Mouse (Mus musculus): ENCODE results near the gene Sh3gl1. TPM values are rescaled to one million over a fixed set of nuclear protein-coding genes. Genes with fewer than 3 reads are reported as not detected.
A peak's percentile ranks its signal among the peaks of the same experiment; 100 is the strongest.

Gene Sh3gl1
- polyA plus RNA-seq, 1 experiment: 78.2 TPM

GRCm38 (mm10) chr17:56034040-56034725 is 2.3 kb downstream of the Sh3gl1 start:
- Histone ChIP-seq H3K4me3 (ENCODE audit: low read depth, low read length) (peak overlapping the region; percentile 34; the same call in 1 of the 2 replicates), H3K27ac (ENCODE audit: insufficient read depth, low read depth, low read length) (peak overlapping the region; percentile 57; the same call in 1 of the 2 replicates), H3K27me3 (ENCODE audit: control insufficient read depth, insufficient read depth, low read length) (no peaks in the 10 kb centered on the region), H3K4me1 (ENCODE audit: control insufficient read depth, insufficient read depth, insufficient read length, low read length) (peaks cover 27% of the 10 kb centered on the region), H3K36me3 (ENCODE audit: control insufficient read depth, insufficient read depth, low read length) (peaks cover 10% of the 10 kb centered on the region)
- TF ChIP-seq POLR2A (IDR thresholded peaks at IDR 0.05; ENCODE audit: low read depth, low read length) (no peak), CTCF (IDR thresholded peaks at IDR 0.05; ENCODE audit: extremely low read depth, insufficient read length, insufficient replicate concordance, low read depth, low read length) (no peak)
- WGBS: 66% methylated on average over 7 of the region's 7 CpGs

GRCm38 (mm10) chr17:56032831-56033230 is 3.6 kb downstream of the Sh3gl1 start:
- Histone ChIP-seq H3K27me3 (ENCODE audit: control insufficient read depth, insufficient read depth, low read length) (no peaks in the 10 kb centered on the region), H3K4me1 (ENCODE audit: control insufficient read depth, insufficient read depth, insufficient read length, low read length) (peaks cover 27% of the 10 kb centered on the region), H3K36me3 (ENCODE audit: control insufficient read depth, insufficient read depth, low read length) (peaks cover 13% of the 10 kb centered on the region), H3K27ac (ENCODE audit: insufficient read depth, low read depth, low read length) (peak overlapping the region; percentile 81), H3K4me3 (ENCODE audit: low read depth, low read length) (no peak overlapping the region)
- TF ChIP-seq POLR2A (IDR thresholded peaks at IDR 0.05; ENCODE audit: low read depth, low read length) (no peak), CTCF (IDR thresholded peaks at IDR 0.05; ENCODE audit: extremely low read depth, insufficient read length, insufficient replicate concordance, low read depth, low read length) (no peak)
- 46% methylated on average over 7 of the region's 7 CpGs for WGBS

DNA sequence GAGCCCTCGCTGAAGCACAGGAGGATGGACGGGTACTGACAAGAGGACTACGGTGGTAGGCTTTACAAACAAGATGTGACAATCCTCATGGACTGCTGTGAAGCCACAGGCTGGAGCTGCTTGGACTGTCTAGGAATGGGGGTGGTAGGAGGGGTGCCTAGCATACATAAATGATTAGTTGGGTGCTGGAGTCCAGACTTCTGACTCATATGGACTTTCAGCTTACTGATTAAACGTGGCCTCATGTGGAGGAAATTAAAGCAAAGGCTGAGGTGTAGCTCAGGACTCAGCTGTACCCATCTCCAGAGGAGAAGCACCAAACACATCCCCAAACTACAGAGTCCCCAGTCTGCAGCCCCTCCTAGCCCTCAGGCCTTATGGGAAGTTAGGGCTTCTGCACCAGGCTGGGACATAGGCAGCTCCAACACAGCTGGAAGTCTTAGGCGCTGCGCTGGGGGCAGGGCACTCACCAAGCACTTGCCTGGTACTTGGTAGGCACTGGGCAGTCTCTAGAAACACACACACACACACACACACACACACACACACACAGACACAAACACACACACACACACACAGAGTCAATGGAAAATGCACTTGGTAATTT is 4.2 kb downstream of the Sh3gl1 start:
- Histone ChIP-seq H3K4me3 (ENCODE audit: low read depth, low read length) (0 out of 2 replicates have a peak overlapping the region, but pooled peaks have one; percentile 23), H3K27ac (ENCODE audit: insufficient read depth, low read depth, low read length) (peak overlapping the region; percentile 81), H3K27me3 (ENCODE audit: control insufficient read depth, insufficient read depth, low read length) (no peaks in the 10 kb centered on the region), H3K36me3 (ENCODE audit: control insufficient read depth, insufficient read depth, low read length) (peaks cover 13% of the 10 kb centered on the region), H3K4me1 (ENCODE audit: control insufficient read depth, insufficient read depth, insufficient read length, low read length) (peaks cover 27% of the 10 kb centered on the region)
- TF ChIP-seq POLR2A (IDR thresholded peaks at IDR 0.05; ENCODE audit: low read depth, low read length): no peak
- TF ChIP-seq CTCF (IDR thresholded peaks at IDR 0.05; ENCODE audit: extremely low read depth, insufficient read length, insufficient replicate concordance, low read depth, low read length): no peak
- 37% methylated on average over 6 of the region's 6 CpGs for WGBS

GRCm38 (mm10) chr17:56031431-56031830 is 5.0 kb downstream of the Sh3gl1 start:
- H3K4me1 ChIP-seq (ENCODE audit: control insufficient read depth, insufficient read depth, insufficient read length, low read length): peaks cover 25% of the 10 kb centered on the region
- no peaks in the 10 kb centered on the region for H3K27me3 ChIP-seq (ENCODE audit: control insufficient read depth, insufficient read depth, low read length)
- H3K4me3 ChIP-seq (ENCODE audit: low read depth, low read length): no peak overlapping the region
- H3K27ac ChIP-seq (ENCODE audit: insufficient read depth, low read depth, low read length): no peak overlapping the region
- 82% methylated on average over 7 of the region's 7 CpGs for WGBS
- peaks cover 13% of the 10 kb centered on the region for H3K36me3 ChIP-seq (ENCODE audit: control insufficient read depth, insufficient read depth, low read length)
- no peak for TF ChIP-seq POLR2A (IDR thresholded peaks at IDR 0.05; ENCODE audit: low read depth, low read length)
- no peak for TF ChIP-seq CTCF (IDR thresholded peaks at IDR 0.05; ENCODE audit: extremely low read depth, insufficient read length, insufficient replicate concordance, low read depth, low read length)

DNA sequence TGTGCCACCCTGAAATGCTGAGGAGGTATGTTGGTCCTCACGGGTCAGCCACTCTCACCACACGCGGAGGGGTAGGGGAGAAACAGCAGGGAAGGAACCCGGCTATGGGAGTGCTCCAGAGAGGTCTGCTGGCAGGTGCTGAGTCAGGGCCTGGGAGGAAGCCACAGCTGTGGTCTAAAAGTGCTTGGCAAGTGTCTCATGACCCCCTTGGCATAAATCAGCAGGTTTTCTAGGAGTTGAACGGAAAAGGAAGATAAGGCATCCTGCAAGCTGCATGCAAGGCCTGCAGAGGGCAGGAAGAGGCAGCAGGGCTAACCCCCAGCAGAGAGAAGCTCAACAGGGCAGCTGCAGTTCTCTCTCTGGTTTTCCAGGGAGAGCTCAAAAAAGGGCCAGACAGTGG is 5.5 kb downstream of the Sh3gl1 start:
- Histone ChIP-seq H3K4me1 (ENCODE audit: control insufficient read depth, insufficient read depth, insufficient read length, low read length) (peaks cover 25% of the 10 kb centered on the region), H3K27ac (ENCODE audit: insufficient read depth, low read depth, low read length) (no peak overlapping the region)

GRCm38 (mm10) chr17:56030238-56030870 is 6.1 kb downstream of the Sh3gl1 start:
- TF ChIP-seq POLR2A (IDR thresholded peaks at IDR 0.05; ENCODE audit: low read depth, low read length): no peak
- no peak for TF ChIP-seq CTCF (IDR thresholded peaks at IDR 0.05; ENCODE audit: extremely low read depth, insufficient read length, insufficient replicate concordance, low read depth, low read length)
- peaks cover 25% of the 10 kb centered on the region for H3K4me1 ChIP-seq (ENCODE audit: control insufficient read depth, insufficient read depth, insufficient read length, low read length)
- H3K27ac ChIP-seq (ENCODE audit: insufficient read depth, low read depth, low read length): no peak overlapping the region
- H3K27me3 ChIP-seq (ENCODE audit: control insufficient read depth, insufficient read depth, low read length): no peaks in the 10 kb centered on the region
- H3K4me3 ChIP-seq (ENCODE audit: low read depth, low read length): no peak overlapping the region
- H3K36me3 ChIP-seq (ENCODE audit: control insufficient read depth, insufficient read depth, low read length): peaks cover 13% of the 10 kb centered on the region
- WGBS: 89% methylated on average over 9 of the region's 9 CpGs

More for the DNA sequence above, 5.5 kb downstream of the Sh3gl1 start:
- Histone ChIP-seq H3K36me3 (ENCODE audit: control insufficient read depth, insufficient read depth, low read length) (peaks cover 13% of the 10 kb centered on the region), H3K27me3 (ENCODE audit: control insufficient read depth, insufficient read depth, low read length) (no peaks in the 10 kb centered on the region), H3K4me3 (ENCODE audit: low read depth, low read length) (no peak overlapping the region)
- TF ChIP-seq CTCF (IDR thresholded peaks at IDR 0.05; ENCODE audit: extremely low read depth, insufficient read length, insufficient replicate concordance, low read depth, low read length): no peak
- TF ChIP-seq POLR2A (IDR thresholded peaks at IDR 0.05; ENCODE audit: low read depth, low read length): no peak
- 54% methylated on average over 5 of the region's 5 CpGs for WGBS

All from small intestine, adult 2 months (tissue).